Mouse (Mus musculus) naive thymus-derived CD4-positive, alpha-beta T cell, adult 5 months (primary cell): ENCODE data around the gene Hibch. TPM values are rescaled to one million over a fixed set of nuclear protein-coding genes. Genes with fewer than 3 reads are reported as not detected.

Source experiments
- polyA plus RNA-seq: library from polyadenylated mRNA; unstranded; fragments of 100-300 nt; shearing (Covaris generic); gene quantifications from one replicate; pipeline ENCODE4 v1.2.1, GENCODE M21; 2017

The Hibch gene
- polyA plus RNA-seq = 24.2 TPM

GRCm38 (mm10) chr1:52844782-52845665 is at the start of gene Hibch:
Gene Hibch (plus strand): TSS chr1:52844929.

GRCm38 (mm10) chr1:52816910-52817812 is 27.6 kb upstream of the Hibch start, which contains the start of gene Inpp1:
Gene Inpp1 (minus strand): TSS chr1:52817688.

Other genes starting within 250 kb of the Hibch start
- 34.1 TPM for gene Nemp2, start 214.2 kb upstream of the Hibch start, polyA plus RNA-seq
- gene Mfsd6, start 117.5 kb upstream of the Hibch start, polyA plus RNA-seq = 104 TPM
- gene Inpp1, start 27.2 kb upstream of the Hibch start, polyA plus RNA-seq = 159 TPM
- gene 1700019D03Rik, start 175.2 kb downstream of the Hibch start, polyA plus RNA-seq = 1.1 TPM
- not detected for gene Mstn, start 216.7 kb downstream of the Hibch start, polyA plus RNA-seq